Mouse (Mus musculus): ENCODE measurements around the gene Sugct. TPM values are rescaled to one million over a fixed set of nuclear protein-coding genes. Genes with fewer than 3 reads are reported as not detected.

Gene Sugct
- polyA plus RNA-seq, 1 experiment from 2014 or later = 10.8 TPM

DNA sequence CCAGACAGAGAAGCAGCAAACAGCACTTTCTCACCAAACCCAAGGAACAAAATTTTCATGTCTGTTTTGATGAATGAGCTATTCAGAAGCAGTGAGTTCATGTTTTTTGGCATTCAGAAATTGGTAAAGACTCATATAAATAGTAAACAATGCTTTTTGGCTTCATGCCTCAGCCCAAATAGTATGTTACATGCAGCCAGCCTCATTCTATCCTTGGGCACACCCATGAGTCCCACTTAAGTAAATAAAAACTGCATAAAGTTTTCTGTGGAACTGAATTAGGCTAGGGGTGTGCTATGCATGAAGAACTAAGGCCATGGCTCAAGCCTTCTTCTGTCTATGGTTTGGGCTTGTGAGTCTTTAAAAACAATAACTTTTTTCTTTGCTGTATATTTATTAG lies 779.7 kb downstream of the Sugct start:
- Histone ChIP-seq H3K4me3 (replicated peaks) (no peak overlapping the region), H3K9me3 (replicated peaks) (no peaks in the 10 kb centered on the region), H3K4me1 (no peaks in the 10 kb centered on the region), H3K4me2 (no peak overlapping the region), H3K27ac (no peak overlapping the region), H3K9ac (no peak overlapping the region), H3K36me3 (no peaks in the 10 kb centered on the region), H3K27me3 (no peaks in the 10 kb centered on the region)
- no peak for ATAC-seq (replicated peaks; ENCODE audit: low FRiP score)

DNA sequence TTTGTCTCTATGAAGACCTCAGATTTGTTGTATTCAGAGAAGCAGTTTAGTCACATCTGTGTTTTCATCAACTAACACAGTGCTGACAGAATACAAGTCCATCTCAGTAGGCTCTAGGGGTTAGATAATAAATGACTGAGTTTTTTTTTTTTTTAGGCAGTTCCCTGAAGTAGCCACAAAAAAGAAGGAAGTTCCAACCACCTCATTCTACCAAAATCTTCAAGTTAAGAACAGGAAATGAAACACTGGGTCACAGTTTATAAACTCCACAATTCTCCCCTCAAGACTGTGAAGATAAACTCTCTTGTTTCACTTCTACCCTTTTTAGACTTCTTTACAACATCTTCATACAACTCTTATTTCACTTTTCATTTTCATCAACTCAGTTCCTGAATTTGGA lies 783.1 kb downstream of the Sugct start:
- Histone ChIP-seq H3K4me2 (no peak overlapping the region), H3K36me3 (no peaks in the 10 kb centered on the region), H3K27me3 (no peaks in the 10 kb centered on the region), H3K9ac (no peak overlapping the region), H3K4me3 (replicated peaks) (no peak overlapping the region), H3K27ac (no peak overlapping the region), H3K4me1 (no peaks in the 10 kb centered on the region), H3K9me3 (replicated peaks) (no peaks in the 10 kb centered on the region)
- no peak for ATAC-seq (replicated peaks; ENCODE audit: low FRiP score)

DNA sequence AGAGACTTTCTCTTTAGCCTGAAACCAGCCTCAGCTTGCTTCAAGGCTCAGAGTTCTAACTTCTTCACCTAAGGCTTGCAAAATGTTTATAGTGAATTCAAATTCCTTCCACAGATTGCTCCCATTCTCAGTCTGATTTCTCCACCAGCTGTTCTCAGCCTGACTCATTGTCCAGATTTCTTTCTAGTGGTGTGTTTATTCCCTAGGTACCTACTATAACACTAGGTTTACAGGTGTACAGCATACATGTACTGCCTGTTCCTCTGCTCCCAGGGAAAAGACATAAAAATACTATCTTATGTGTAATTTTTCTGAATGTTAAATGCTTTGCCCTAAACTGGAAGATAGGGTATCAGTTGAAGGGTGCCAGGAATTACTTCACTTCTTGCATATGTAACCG lies 788.4 kb downstream of the Sugct start:
- Histone ChIP-seq H3K9ac (no peak overlapping the region), H3K4me2 (no peak overlapping the region), H3K27me3 (no peaks in the 10 kb centered on the region), H3K27ac (no peak overlapping the region), H3K9me3 (replicated peaks) (no peaks in the 10 kb centered on the region), H3K4me1 (no peaks in the 10 kb centered on the region), H3K4me3 (replicated peaks) (no peak overlapping the region), H3K36me3 (no peaks in the 10 kb centered on the region)
- 91% methylated on average over 1 of the region's 1 CpGs for WGBS
- no peak for ATAC-seq (replicated peaks; ENCODE audit: low FRiP score)

DNA sequence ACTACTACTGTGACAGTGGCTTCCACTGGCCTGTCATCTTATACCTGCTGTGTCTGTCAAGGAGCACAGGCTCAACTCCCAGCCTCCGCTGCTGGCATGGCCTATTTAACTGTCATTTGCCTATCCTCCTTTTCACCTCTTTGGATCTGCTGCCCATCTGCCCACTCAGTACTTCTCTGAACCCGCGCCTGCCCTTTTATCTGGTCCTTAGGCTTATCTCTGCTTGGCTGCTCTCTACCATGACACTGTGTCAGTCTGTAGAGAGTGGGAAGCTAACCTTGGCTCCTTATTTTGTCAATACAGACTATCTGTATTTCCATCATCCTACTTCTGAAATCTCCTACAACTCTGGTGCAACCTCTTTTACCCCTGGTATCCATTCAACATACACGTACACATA lies 793.9 kb downstream of the Sugct start:
- no peak overlapping the region for H3K4me2 ChIP-seq
- no peak overlapping the region for H3K4me3 ChIP-seq (replicated peaks)
- no peaks in the 10 kb centered on the region for H3K36me3 ChIP-seq
- ATAC-seq (replicated peaks; ENCODE audit: low FRiP score) = no peak
- H3K27me3 ChIP-seq = no peaks in the 10 kb centered on the region
- 83% methylated on average over 4 of the region's 4 CpGs for WGBS
- H3K27ac ChIP-seq = no peak overlapping the region
- H3K4me1 ChIP-seq = no peaks in the 10 kb centered on the region
- no peaks in the 10 kb centered on the region for H3K9me3 ChIP-seq (replicated peaks)
- H3K9ac ChIP-seq = no peak overlapping the region

DNA sequence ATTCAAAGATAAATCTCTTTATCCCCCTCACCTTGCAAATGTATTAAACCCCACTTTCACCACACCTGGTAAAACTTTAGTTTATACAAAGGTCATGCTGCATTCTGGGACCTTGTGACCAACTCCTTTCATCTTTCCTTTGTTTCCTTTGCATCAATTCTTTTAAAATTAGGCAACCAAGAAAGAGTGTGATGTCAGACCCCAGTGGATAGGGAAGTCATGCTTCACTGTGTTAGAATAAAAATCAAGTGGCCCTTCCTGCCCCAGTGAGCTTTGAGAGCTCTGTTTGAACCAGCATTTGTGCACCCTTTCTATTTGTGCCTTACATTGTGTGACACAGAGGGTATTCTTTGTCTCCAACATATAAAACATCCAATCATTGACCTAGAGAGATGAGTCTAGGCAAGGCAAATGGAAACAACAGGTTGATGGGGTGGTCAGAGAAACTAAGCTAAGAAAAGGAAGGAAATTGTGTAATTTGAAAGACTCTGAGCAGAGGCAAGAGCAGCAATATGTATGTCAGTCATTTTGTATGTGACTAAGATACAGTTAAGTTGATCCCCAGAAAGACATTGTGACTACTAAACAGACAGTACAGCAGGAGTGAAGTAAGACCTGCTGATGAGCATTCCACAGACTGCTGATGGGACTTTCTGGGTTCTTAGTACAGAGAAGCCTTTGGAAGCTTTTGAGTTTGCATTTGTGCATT lies 797.1 kb downstream of the Sugct start:
- H3K4me1 ChIP-seq = no peaks in the 10 kb centered on the region
- ATAC-seq (replicated peaks; ENCODE audit: low FRiP score) = no peak
- no peak overlapping the region for H3K9ac ChIP-seq
- no peaks in the 10 kb centered on the region for H3K36me3 ChIP-seq
- no peaks in the 10 kb centered on the region for H3K9me3 ChIP-seq (replicated peaks)
- H3K27me3 ChIP-seq = no peaks in the 10 kb centered on the region
- no peak overlapping the region for H3K4me2 ChIP-seq
- H3K4me3 ChIP-seq (replicated peaks) = no peak overlapping the region
- H3K27ac ChIP-seq = no peak overlapping the region

DNA sequence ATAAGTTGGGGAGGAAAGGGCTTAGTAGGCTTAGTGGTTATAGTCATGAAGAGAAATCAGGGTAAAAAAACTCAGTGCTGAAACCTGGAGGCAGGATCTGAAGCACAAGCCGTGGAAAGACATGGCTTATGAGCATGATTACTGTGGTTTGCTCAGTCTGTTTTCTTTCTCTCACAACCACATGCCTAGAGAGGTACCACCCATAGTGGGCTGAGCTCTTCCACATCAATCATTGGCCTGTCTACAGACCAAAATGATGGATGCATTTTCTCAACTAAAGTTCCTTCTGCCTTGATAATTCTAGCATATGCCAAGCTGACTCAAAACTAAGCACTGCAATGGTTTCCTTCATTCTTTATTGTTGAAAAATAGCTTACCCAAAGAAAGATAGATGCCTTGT lies 817.3 kb downstream of the Sugct start:
- H3K4me3 ChIP-seq (replicated peaks) = no peak overlapping the region
- no peaks in the 10 kb centered on the region for H3K27me3 ChIP-seq
- no peak for ATAC-seq (replicated peaks; ENCODE audit: low FRiP score)
- 76% methylated on average over 1 of the region's 1 CpGs for WGBS
- H3K4me1 ChIP-seq = no peaks in the 10 kb centered on the region
- no peaks in the 10 kb centered on the region for H3K36me3 ChIP-seq
- no peak overlapping the region for H3K9ac ChIP-seq
- H3K9me3 ChIP-seq (replicated peaks) = no peaks in the 10 kb centered on the region
- no peak overlapping the region for H3K27ac ChIP-seq
- H3K4me2 ChIP-seq = no peak overlapping the region

DNA sequence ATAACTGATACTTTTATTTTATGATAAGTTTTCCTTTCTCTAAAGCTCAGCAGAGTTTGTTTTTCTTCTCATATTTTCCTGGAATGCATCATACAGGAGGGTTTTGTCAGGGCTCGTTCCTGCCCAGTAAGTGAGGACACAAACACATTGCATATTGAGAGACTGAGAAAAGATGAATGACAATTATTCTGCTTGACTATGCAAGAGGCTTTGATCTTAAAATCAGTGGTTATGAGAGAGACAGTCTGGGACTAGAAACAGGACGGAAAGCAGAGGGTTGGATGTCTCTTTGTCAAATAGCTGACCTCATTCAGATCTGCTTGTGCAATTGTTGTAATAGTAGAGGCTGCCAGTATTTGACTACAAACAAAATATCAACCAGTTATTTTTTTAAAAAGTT lies 835.4 kb downstream of the Sugct start:
- Histone ChIP-seq H3K9me3 (replicated peaks) (no peaks in the 10 kb centered on the region), H3K36me3 (no peaks in the 10 kb centered on the region), H3K27me3 (no peaks in the 10 kb centered on the region), H3K4me2 (no peak overlapping the region), H3K9ac (no peak overlapping the region), H3K27ac (no peak overlapping the region), H3K4me3 (replicated peaks) (no peak overlapping the region), H3K4me1 (no peaks in the 10 kb centered on the region)
- no peak for ATAC-seq (replicated peaks; ENCODE audit: low FRiP score)
- WGBS = 58% methylated on average over 2 of the region's 2 CpGs

DNA sequence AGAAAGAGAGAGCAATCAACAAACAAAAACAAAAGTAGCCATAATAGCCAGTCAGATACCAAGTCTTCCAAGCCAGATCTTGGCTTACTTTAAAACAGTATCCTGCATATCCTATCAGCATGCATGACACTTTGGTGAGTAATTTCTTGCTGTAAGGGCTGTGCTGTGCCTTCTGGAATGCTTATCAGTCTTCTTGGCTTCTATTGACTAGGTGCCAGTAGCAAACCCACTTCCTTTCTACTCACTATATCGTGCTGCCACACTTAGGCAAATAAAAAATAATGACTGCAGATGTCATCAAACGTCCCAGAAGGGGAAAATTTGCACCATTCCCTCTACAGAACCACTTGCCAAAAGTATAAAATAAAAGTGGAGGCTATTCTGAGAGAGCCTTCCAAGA lies 848.1 kb downstream of the Sugct start:
- no peak for ATAC-seq (replicated peaks; ENCODE audit: low FRiP score)
- no peaks in the 10 kb centered on the region for H3K27me3 ChIP-seq
- H3K4me1 ChIP-seq = no peaks in the 10 kb centered on the region
- no peak overlapping the region for H3K9ac ChIP-seq
- no peaks in the 10 kb centered on the region for H3K36me3 ChIP-seq
- no peak overlapping the region for H3K4me3 ChIP-seq (replicated peaks)
- no peaks in the 10 kb centered on the region for H3K9me3 ChIP-seq (replicated peaks)
- no peak overlapping the region for H3K4me2 ChIP-seq
- WGBS = 57% methylated on average over 2 of the region's 2 CpGs
- no peak overlapping the region for H3K27ac ChIP-seq

DNA sequence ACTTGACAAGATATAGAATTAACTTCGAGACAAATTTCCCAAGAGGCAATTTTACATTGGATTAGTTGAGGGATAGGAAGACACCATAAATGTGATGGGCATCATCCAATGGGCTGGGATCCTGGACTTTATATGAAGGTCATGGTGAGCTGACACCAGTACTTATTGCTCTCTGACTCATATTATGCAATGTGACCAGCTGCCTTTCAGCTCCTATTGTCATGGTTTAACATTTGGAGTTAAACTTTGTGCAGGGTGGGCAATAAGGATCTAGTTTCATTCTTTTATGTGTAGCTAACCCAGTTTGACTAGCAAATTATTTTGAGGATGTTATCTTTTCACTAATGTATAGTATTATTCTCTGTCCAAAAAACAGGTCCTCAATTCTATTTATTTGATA lies 854.4 kb downstream of the Sugct start:
- WGBS = 83% methylated on average over 1 of the region's 1 CpGs
- Histone ChIP-seq H3K36me3 (no peaks in the 10 kb centered on the region), H3K27me3 (no peaks in the 10 kb centered on the region), H3K27ac (no peak overlapping the region), H3K4me2 (no peak overlapping the region), H3K4me3 (replicated peaks) (no peak overlapping the region), H3K9me3 (replicated peaks) (no peaks in the 10 kb centered on the region), H3K4me1 (no peaks in the 10 kb centered on the region), H3K9ac (no peak overlapping the region)
- ATAC-seq (replicated peaks; ENCODE audit: low FRiP score) = no peak

DNA sequence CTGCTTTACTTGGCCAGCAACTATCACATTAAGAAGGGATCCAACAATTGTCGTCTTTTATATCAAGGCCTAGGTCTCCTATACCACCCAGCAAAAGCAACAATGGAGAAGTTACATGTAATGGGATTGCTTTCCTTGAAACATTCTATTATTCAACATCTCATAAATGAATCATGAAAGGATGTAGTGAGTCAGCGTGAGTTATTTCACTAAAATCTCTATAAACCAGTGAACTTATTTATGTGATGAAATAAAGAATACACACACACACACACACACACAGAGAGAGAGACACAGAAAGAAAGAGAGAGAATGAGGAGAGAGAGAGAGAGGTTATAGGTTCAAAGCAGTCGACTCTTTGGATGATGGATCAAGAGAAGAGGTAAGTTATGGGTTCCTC lies 856.9 kb downstream of the Sugct start:
- H3K9ac ChIP-seq = no peak overlapping the region
- 86% methylated on average over 3 of the region's 3 CpGs for WGBS
- no peak overlapping the region for H3K4me3 ChIP-seq (replicated peaks)
- no peaks in the 10 kb centered on the region for H3K4me1 ChIP-seq
- no peaks in the 10 kb centered on the region for H3K9me3 ChIP-seq (replicated peaks)
- no peaks in the 10 kb centered on the region for H3K36me3 ChIP-seq
- no peaks in the 10 kb centered on the region for H3K27me3 ChIP-seq
- H3K27ac ChIP-seq = no peak overlapping the region
- no peak for ATAC-seq (replicated peaks; ENCODE audit: low FRiP score)
- no peak overlapping the region for H3K4me2 ChIP-seq

DNA sequence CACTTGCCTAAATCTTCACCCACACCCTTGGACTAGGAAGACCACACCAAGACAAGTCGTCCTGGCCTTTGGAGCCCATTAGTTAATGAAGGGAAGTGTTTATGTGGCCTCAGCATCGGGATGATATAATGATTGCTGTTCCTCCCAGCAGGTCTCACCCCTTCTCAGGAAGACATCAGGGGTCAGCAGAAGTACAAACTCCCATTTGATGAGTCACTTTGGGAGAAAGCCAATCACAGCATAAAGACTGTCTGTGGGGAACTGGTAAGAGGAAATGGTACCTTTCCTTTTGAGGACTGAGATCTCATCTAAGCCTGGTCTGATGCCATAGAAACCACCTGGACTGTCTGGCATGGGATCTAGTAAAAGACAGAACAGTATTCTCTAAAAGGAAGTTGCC lies 860.2 kb downstream of the Sugct start:
- no peak overlapping the region for H3K9ac ChIP-seq
- no peaks in the 10 kb centered on the region for H3K27me3 ChIP-seq
- no peaks in the 10 kb centered on the region for H3K4me1 ChIP-seq
- ATAC-seq (replicated peaks; ENCODE audit: low FRiP score) = no peak
- H3K36me3 ChIP-seq = no peaks in the 10 kb centered on the region
- 39% methylated on average over 2 of the region's 2 CpGs for WGBS
- H3K4me2 ChIP-seq = no peak overlapping the region
- no peak overlapping the region for H3K4me3 ChIP-seq (replicated peaks)
- no peak overlapping the region for H3K27ac ChIP-seq
- no peaks in the 10 kb centered on the region for H3K9me3 ChIP-seq (replicated peaks)

DNA sequence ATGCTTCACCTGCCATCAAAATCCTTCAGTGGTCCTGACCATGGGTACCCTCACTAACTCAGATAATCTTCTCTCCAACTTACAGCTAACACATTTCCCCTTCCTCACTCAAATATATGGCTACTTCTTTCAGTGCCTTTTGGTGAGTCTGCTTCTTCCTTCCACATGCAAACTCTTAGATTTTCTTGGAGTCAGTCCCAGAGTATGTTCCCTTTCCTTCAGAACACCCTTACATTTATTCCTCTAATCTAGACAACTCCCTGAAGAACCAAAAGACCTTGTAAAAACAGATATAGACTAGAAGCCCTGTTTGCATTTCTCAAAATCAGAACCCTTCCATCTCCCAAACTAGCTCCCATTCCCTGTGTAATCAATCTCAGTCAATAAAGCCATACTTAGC lies 862.3 kb downstream of the Sugct start:
- ATAC-seq (replicated peaks; ENCODE audit: low FRiP score) = no peak
- no peak overlapping the region for H3K9ac ChIP-seq

DNA sequence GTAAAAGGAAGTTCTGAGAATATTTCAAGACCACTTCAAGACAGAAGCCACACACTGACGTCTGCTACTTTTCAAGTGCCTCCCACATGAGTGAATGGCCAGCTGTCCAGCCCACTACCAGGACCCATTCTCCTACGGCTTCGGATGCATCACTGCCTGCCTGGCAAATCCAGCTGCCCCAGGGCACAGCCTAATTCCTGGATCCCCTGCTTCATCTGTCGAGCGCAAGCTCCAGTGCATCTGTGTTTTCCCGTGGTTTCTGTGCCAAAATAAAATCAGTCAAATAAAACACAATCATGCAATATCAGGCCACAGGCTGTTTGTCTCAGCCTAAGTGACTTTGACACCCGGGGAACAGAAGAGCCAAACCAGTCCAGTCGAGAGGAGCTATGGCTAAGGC lies 863.5 kb downstream of the Sugct start:
- H3K9ac ChIP-seq = no peak overlapping the region
- no peak overlapping the region for H3K4me2 ChIP-seq
- no peaks in the 10 kb centered on the region for H3K36me3 ChIP-seq
- no peak overlapping the region for H3K4me3 ChIP-seq (replicated peaks)
- no peaks in the 10 kb centered on the region for H3K27me3 ChIP-seq
- H3K9me3 ChIP-seq (replicated peaks) = no peaks in the 10 kb centered on the region
- no peak for ATAC-seq (replicated peaks; ENCODE audit: low FRiP score)
- H3K4me1 ChIP-seq = no peaks in the 10 kb centered on the region
- H3K27ac ChIP-seq = no peak overlapping the region
- WGBS = 70% methylated on average over 8 of the region's 8 CpGs

More for the DNA sequence above, 862.3 kb downstream of the Sugct start:
- Histone ChIP-seq H3K27me3 (no peaks in the 10 kb centered on the region), H3K9me3 (replicated peaks) (no peaks in the 10 kb centered on the region), H3K4me2 (no peak overlapping the region), H3K36me3 (no peaks in the 10 kb centered on the region), H3K4me1 (no peaks in the 10 kb centered on the region), H3K4me3 (replicated peaks) (no peak overlapping the region), H3K27ac (no peak overlapping the region)
